Mouse (Mus musculus) kidney, embryonic 14.5 days (tissue): ENCODE data around the gene Slc15a3. TPM values are rescaled to one million over a fixed set of nuclear protein-coding genes. Genes with fewer than 3 reads are reported as not detected.

Experiments
- ATAC-seq: fragments of 200-750 bp; cut with Nextera tagmentation; 2 replicates; pipeline ENCODE4 v1.8.0; 2017; ENCODE audit warnings: moderate number of reproducible peaks, mild to moderate bottlenecking, moderate TSS enrichment, moderate library complexity; ENCODE audit not compliant: low FRiP score, low TSS enrichment
- H3K27ac ChIP-seq: fragments of 300-500 bp; sonication (generic); 2 replicates; pipeline ENCODE4 v1.5.1; 2014; ENCODE audit warnings: low read depth, mild to moderate bottlenecking, low read length, moderate library complexity, mixed read lengths
- H3K27me3 ChIP-seq: fragments of 300-500 bp; sonication (generic); 2 replicates; pipeline ENCODE4 v1.6.1; 2014; ENCODE audit warnings: mild to moderate bottlenecking, low read length; ENCODE audit not compliant: control insufficient read depth, insufficient read depth
- H3K36me3 ChIP-seq: fragments of 300-500 bp; sonication (generic); 2 replicates; pipeline ENCODE4 v1.6.1; 2014; ENCODE audit warnings: low read length, mixed read lengths; ENCODE audit not compliant: control insufficient read depth, insufficient read depth
- H3K4me1 ChIP-seq: fragments of 300-500 bp; sonication (generic); 2 replicates; pipeline ENCODE4 v1.6.1; 2014; ENCODE audit warnings: low read length, mixed read lengths; ENCODE audit not compliant: control insufficient read depth, insufficient read depth
- H3K4me2 ChIP-seq: fragments of 300-500 bp; sonication (generic); replicated peaks from 2 replicates; pipeline ENCODE4 v1.6.1; 2014; ENCODE audit warnings: low read depth, mild to moderate bottlenecking, low read length
- H3K4me3 ChIP-seq: fragments of 300-500 bp; sonication (generic); 2 replicates; pipeline ENCODE4 v1.5.1; 2014; ENCODE audit warnings: mild to moderate bottlenecking, low read length
- H3K9ac ChIP-seq: fragments of 300-500 bp; sonication (generic); 2 replicates; pipeline ENCODE4 v1.6.1; 2014; ENCODE audit warnings: low read depth, mild to moderate bottlenecking, low read length, moderate library complexity
- H3K9me3 ChIP-seq: fragments of 300-500 bp; sonication (generic); 2 replicates; pipeline ENCODE4 v1.6.1; 2016; ENCODE audit warnings: low read length; ENCODE audit not compliant: control insufficient read depth
- WGBS: fragments of 180-500 bp; shearing (Covaris S2); extraction: QIAGEN DNeasy Blood & Tissue Kit; methylation state at CpG from one replicate; pipeline ENCODE4 v1.1.7; 2014; 5-methylcytosine and 5-hydroxymethylcytosine counted together
- polyA plus RNA-seq: library from polyadenylated mRNA; unstranded; fragments of >200 nt; fragmentation: Nextera tagmentation; extraction: Ambion mirVana; gene quantifications from 2 replicates; pipeline ENCODE4 v1.2.1, GENCODE M21; 2014

Slc15a3 gene
- polyA plus RNA-seq, 1 experiment from 2014 or later, result 0.69 TPM

DNA sequence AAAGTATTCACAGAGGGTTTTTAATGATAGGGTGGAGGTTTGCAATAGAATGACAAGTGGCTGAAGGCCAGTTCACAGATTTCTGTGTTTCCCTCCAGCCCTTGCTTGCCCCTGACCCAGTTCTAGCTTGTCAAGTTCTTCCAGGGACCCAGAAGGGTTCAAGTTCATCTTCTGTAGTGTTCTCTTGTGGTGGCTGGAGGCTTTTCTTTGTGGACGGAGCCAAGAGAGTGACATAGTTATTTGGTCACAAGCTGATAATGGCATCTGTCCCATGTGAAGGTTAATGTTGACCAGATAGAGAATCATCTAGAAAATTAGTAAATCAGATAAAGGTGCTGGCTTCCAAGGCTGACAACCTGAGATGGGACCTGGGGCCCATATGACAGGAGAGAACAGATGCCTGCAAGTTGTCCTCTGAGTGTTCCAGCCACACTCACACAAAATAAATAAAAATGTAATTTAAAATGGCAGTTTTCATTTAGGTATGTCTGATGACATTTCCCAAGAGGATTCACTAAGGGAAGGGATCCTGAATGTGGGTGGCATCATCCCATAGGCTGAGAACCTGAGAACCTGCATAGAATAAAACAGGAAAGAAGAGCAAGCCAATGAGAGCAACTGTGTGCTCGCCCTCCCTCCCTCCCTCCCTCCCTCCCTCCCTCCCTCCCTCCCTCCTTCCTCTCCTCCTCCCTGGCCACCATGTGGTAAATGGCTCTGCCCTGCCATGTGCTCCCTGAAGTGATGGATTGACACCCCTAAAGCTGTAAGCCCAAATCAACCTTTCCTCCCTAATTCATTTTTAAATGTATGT lies 34.5 kb upstream of the Slc15a3 start:
- no peaks in the 10 kb centered on the region for H3K36me3 ChIP-seq
- H3K4me1 ChIP-seq, result no peaks in the 10 kb centered on the region
- no peak overlapping the region for H3K4me2 ChIP-seq
- no peak for ATAC-seq
- no peak overlapping the region for H3K9ac ChIP-seq
- H3K4me3 ChIP-seq, result no peak overlapping the region
- H3K9me3 ChIP-seq, result no peaks in the 10 kb centered on the region
- no peaks in the 10 kb centered on the region for H3K27me3 ChIP-seq
- no peak overlapping the region for H3K27ac ChIP-seq
- 87% methylated on average over 2 of the region's 2 CpGs for WGBS

GRCm38 (mm10) chr19:10805661-10806285 lies 33.8 kb upstream of the Slc15a3 start:
- no peaks in the 10 kb centered on the region for H3K9me3 ChIP-seq
- no peak overlapping the region for H3K4me3 ChIP-seq
- ATAC-seq, result no peak
- H3K9ac ChIP-seq, result no peak overlapping the region
- no peak overlapping the region for H3K27ac ChIP-seq
- no peaks in the 10 kb centered on the region for H3K4me1 ChIP-seq
- no peak overlapping the region for H3K4me2 ChIP-seq
- no peaks in the 10 kb centered on the region for H3K36me3 ChIP-seq
- H3K27me3 ChIP-seq, result no peaks in the 10 kb centered on the region
- 83% methylated on average over 11 of the region's 11 CpGs for WGBS

DNA sequence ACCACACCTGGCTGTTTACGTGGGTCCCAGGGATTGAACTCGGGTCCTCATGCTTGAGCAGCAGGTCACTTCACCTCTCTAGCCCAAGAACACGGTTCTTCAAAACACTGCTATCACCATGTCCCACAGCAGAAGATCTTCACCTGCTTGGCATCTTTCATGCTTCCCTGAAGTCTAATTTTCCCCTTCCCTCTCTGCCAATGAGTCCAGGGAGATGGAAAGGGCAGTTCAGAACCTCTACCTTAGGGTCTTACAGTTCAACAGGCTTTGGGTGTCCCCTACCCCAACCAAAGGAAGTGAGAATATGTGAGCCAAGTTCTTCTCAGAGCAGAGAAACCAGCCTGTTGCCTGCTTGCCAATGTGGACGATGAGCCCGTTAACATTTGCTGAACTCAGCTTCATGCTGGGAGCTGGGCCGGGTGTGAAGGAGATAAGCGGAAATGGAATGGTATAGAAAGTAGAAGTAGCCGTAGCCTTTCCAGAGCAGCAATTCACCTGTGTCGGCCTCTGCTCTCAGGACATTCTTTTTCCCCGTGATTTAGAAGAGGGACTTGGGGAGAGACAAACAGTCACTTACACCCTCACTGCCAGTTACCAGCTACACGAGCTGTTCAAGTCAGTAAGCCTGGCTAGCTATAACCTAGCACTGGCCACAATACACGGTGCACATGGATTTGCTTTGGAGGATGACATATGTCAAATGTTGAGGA lies 30.8 kb upstream of the Slc15a3 start:
- Histone ChIP-seq H3K4me1 (no peaks in the 10 kb centered on the region), H3K4me3 (no peak overlapping the region), H3K36me3 (no peaks in the 10 kb centered on the region), H3K27ac (no peak overlapping the region), H3K9me3 (no peaks in the 10 kb centered on the region), H3K27me3 (no peaks in the 10 kb centered on the region), H3K4me2 (no peak overlapping the region), H3K9ac (no peak overlapping the region)
- ATAC-seq, result no peak
- WGBS, result 88% methylated on average over 12 of the region's 12 CpGs

GRCm38 (mm10) chr19:10809428-10810175 lies 29.9 kb upstream of the Slc15a3 start:
- H3K36me3 ChIP-seq, result no peaks in the 10 kb centered on the region
- 78% methylated on average over 11 of the region's 11 CpGs for WGBS
- no peak for ATAC-seq
- no peaks in the 10 kb centered on the region for H3K9me3 ChIP-seq
- H3K27ac ChIP-seq, result no peak overlapping the region
- no peak overlapping the region for H3K4me3 ChIP-seq
- no peak overlapping the region for H3K4me2 ChIP-seq
- H3K4me1 ChIP-seq, result no peaks in the 10 kb centered on the region
- no peaks in the 10 kb centered on the region for H3K27me3 ChIP-seq
- H3K9ac ChIP-seq, result no peak overlapping the region

DNA sequence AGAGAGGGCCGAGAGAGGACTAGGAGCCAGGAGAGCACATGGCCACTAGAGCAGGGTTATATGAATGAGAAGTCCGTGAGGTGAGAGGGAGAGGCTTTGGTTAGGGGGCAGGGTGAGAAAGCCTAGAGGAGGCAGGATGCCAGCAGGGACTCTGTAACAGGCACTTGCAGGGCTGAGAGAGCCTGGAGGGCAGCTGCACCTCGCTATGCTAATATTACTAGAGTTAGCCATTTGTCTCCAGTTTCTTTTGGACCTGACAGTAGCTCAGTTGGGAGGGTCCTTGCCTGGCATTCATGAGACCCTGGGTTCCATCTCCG lies 29.4 kb upstream of the Slc15a3 start:
- no peaks in the 10 kb centered on the region for H3K9me3 ChIP-seq
- no peaks in the 10 kb centered on the region for H3K4me1 ChIP-seq
- no peak for ATAC-seq
- no peaks in the 10 kb centered on the region for H3K27me3 ChIP-seq
- no peak overlapping the region for H3K4me3 ChIP-seq
- no peak overlapping the region for H3K4me2 ChIP-seq
- H3K9ac ChIP-seq, result no peak overlapping the region
- 55% methylated on average over 4 of the region's 4 CpGs for WGBS
- H3K36me3 ChIP-seq, result no peaks in the 10 kb centered on the region
- no peak overlapping the region for H3K27ac ChIP-seq

DNA sequence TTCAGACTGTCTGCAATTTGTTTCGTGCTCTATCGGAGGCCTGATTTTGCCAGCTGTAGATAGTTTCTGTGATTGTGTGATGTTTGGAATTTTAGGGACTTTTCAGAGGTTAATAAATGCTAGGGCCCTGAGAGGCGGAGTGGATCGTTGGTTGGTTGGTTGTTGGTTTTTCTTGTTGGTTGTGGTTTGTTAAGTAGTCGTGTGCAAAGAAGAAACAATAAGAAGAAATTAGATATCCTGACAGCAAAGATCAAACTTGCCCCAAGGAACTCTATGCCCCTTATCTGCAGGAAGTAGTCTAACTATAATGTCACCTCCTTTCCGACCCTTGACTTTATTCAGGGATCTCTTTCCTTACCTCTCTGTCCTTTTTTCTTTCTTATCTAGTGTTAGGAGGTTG lies 28.1 kb upstream of the Slc15a3 start:
- no peak overlapping the region for H3K9ac ChIP-seq
- no peaks in the 10 kb centered on the region for H3K36me3 ChIP-seq
- no peak overlapping the region for H3K27ac ChIP-seq
- H3K4me1 ChIP-seq, result no peaks in the 10 kb centered on the region
- H3K4me3 ChIP-seq, result no peak overlapping the region
- 81% methylated on average over 6 of the region's 6 CpGs for WGBS
- H3K27me3 ChIP-seq, result no peaks in the 10 kb centered on the region
- H3K9me3 ChIP-seq, result no peaks in the 10 kb centered on the region
- ATAC-seq, result no peak
- H3K4me2 ChIP-seq, result no peak overlapping the region

GRCm38 (mm10) chr19:10813039-10813438 lies 26.5 kb upstream of the Slc15a3 start:
- Histone ChIP-seq H3K4me2 (no peak overlapping the region), H3K36me3 (no peaks in the 10 kb centered on the region), H3K27me3 (no peaks in the 10 kb centered on the region), H3K27ac (no peak overlapping the region), H3K4me3 (no peak overlapping the region), H3K9me3 (no peaks in the 10 kb centered on the region), H3K9ac (no peak overlapping the region), H3K4me1 (peaks cover 4% of the 10 kb centered on the region; the same call in 1 of the 2 replicates)
- WGBS, result 90% methylated on average over 5 of the region's 5 CpGs
- no peak for ATAC-seq

GRCm38 (mm10) chr19:10813905-10814304 lies 25.6 kb upstream of the Slc15a3 start:
- peaks cover 8% of the 10 kb centered on the region; the same call in 1 of the 2 replicates for H3K4me1 ChIP-seq
- H3K27me3 ChIP-seq, result no peaks in the 10 kb centered on the region
- no peak overlapping the region for H3K4me2 ChIP-seq
- no peak for ATAC-seq
- 75% methylated on average over 7 of the region's 7 CpGs for WGBS
- H3K9me3 ChIP-seq, result no peaks in the 10 kb centered on the region
- no peak overlapping the region for H3K4me3 ChIP-seq
- no peaks in the 10 kb centered on the region for H3K36me3 ChIP-seq
- no peak overlapping the region for H3K9ac ChIP-seq
- no peak overlapping the region for H3K27ac ChIP-seq
